ENCODE assay signal across 11 mouse cellular contexts in genomic region chr17:31777751-31778150, GRCm38 (mm10).
DNase-seq lines count a peak whose midpoint lies in the region; ATAC-seq lines count a peak whose summit lies in the region.
"Had no signal": no experiment of that assay in that cellular context is flagged by ENCODE, and none has a peak within 500 bp of the region (broad histone marks: within the 10 kb centered on the region; RNA-seq: fewer than 3 reads in every experiment).

No protein-coding gene starts in this region.

- no peak overlapping the region for H3K4me2 ChIP-seq in heart, embryonic 13.5 days
- no peak overlapping the region for H3K4me2 ChIP-seq in lung, embryonic 15.5 days
- no peak overlapping the region for H3K4me2 ChIP-seq in forebrain, embryonic 14.5 days (ENCODE audit: low read length)
- no peak overlapping the region for H3K4me2 ChIP-seq in neural tube, embryonic 15.5 days

- DNase-seq in heart, postnatal 10 days = no peak
- DNase-seq in lung, postnatal 4 days = no peak
- no peak for DNase-seq in forebrain, embryonic 14.5 days (ENCODE audit: low spot score)
- DNase-seq in spleen, postnatal 4 days (ENCODE audit: low spot score in 2 of 2) = no peak
- DNase-seq in T-cell, adult 2 months (ENCODE audit: low spot score) = no peak
- DNase-seq: cerebellum, postnatal 14 days; right cerebral cortex, postnatal 14 days; thymus, adult 18-20 months had no signal

- no peak for ATAC-seq in heart, embryonic 13.5 days (ENCODE audit: extremely low read depth, insufficient number of reproducible peaks, low FRiP score, low TSS enrichment)
- no peak for ATAC-seq in lung, embryonic 15.5 days (ENCODE audit: borderline replicate concordance, extremely low read depth, low FRiP score, low TSS enrichment)
- ATAC-seq in forebrain, embryonic 14.5 days = no peak
- no peak for ATAC-seq in neural tube, embryonic 15.5 days (ENCODE audit: low FRiP score)

- intact Hi-C loops in heart, postnatal 10 days (cut with DNase I) = no loop called here

- H3K4me3 ChIP-seq in heart, embryonic 13.5 days = no peak overlapping the region
- H3K4me3 ChIP-seq in lung, embryonic 15.5 days = no peak overlapping the region
- no peak overlapping the region for H3K4me3 ChIP-seq in forebrain, embryonic 14.5 days (ENCODE audit: low read depth, low read length)
- H3K4me3 ChIP-seq in neural tube, embryonic 15.5 days (replicated peaks) = no peak overlapping the region

- 0 out of 2 replicates have a peak, but pooled peaks cover 6% of the 10 kb centered on the region for H3K9me3 ChIP-seq in heart, embryonic 13.5 days
- H3K9me3 ChIP-seq in lung, embryonic 15.5 days = no peaks in the 10 kb centered on the region
- no peaks in the 10 kb centered on the region for H3K9me3 ChIP-seq in forebrain, embryonic 14.5 days (replicated peaks; ENCODE audit: control insufficient read depth, low read length)
- H3K9me3 ChIP-seq in neural tube, embryonic 15.5 days (replicated peaks) = no peaks in the 10 kb centered on the region

- peaks cover 34% of the 10 kb centered on the region for H3K4me1 ChIP-seq in heart, embryonic 13.5 days
- peaks cover 49% of the 10 kb centered on the region for H3K4me1 ChIP-seq in lung, embryonic 15.5 days
- peaks cover 4% of the 10 kb centered on the region; the same call in 1 of the 2 replicates for H3K4me1 ChIP-seq in forebrain, embryonic 14.5 days (ENCODE audit: control insufficient read depth, insufficient read depth, low read length)
- H3K4me1 ChIP-seq in neural tube, embryonic 15.5 days = peaks cover 13% of the 10 kb centered on the region

- H3K36me3 ChIP-seq in heart, embryonic 13.5 days = no peaks in the 10 kb centered on the region
- no peaks in the 10 kb centered on the region for H3K36me3 ChIP-seq in lung, embryonic 15.5 days
- H3K36me3 ChIP-seq in forebrain, embryonic 14.5 days (ENCODE audit: control insufficient read depth, insufficient read depth, low read length) = no peaks in the 10 kb centered on the region
- no peaks in the 10 kb centered on the region for H3K36me3 ChIP-seq in neural tube, embryonic 15.5 days

- 58% methylated on average over 5 of the region's 5 CpGs for WGBS in heart, embryonic 13.5 days
- 52% methylated on average over 5 of the region's 5 CpGs for WGBS in lung, embryonic 15.5 days
- whole genome bisulfite sequencing in forebrain, embryonic 14.5 days = 85% methylated on average over 5 of the region's 5 CpGs
- WGBS in neural tube, embryonic 15.5 days = 79% methylated on average over 5 of the region's 5 CpGs

- H3K9ac ChIP-seq in heart, embryonic 13.5 days = peak overlapping the region; percentile 48; the same call in 1 of the 2 replicates
- H3K9ac ChIP-seq in lung, embryonic 15.5 days = peak overlapping the region; percentile 29
- no peak overlapping the region for H3K9ac ChIP-seq in forebrain, embryonic 14.5 days (ENCODE audit: low read length)
- H3K9ac ChIP-seq in neural tube, embryonic 15.5 days (replicated peaks) = 0 out of 2 replicates have a peak overlapping the region, but pooled peaks have one; percentile 5

- H3K27ac ChIP-seq in heart, embryonic 13.5 days (replicated peaks) = peak overlapping the region; percentile 66
- peak overlapping the region; percentile 90 for H3K27ac ChIP-seq in lung, embryonic 15.5 days
- 0 out of 2 replicates have a peak overlapping the region, but pooled peaks have one; percentile 1 for H3K27ac ChIP-seq in forebrain, embryonic 14.5 days (ENCODE audit: low read depth, low read length)
- H3K27ac ChIP-seq in neural tube, embryonic 15.5 days (replicated peaks) = peak overlapping the region; percentile 54

- H3K27me3 ChIP-seq in heart, embryonic 13.5 days (replicated peaks) = no peaks in the 10 kb centered on the region
- H3K27me3 ChIP-seq in lung, embryonic 15.5 days = no peaks in the 10 kb centered on the region
- no peaks in the 10 kb centered on the region for H3K27me3 ChIP-seq in forebrain, embryonic 14.5 days (replicated peaks; ENCODE audit: control insufficient read depth, insufficient read depth, low read length)
- no peaks in the 10 kb centered on the region for H3K27me3 ChIP-seq in neural tube, embryonic 15.5 days (replicated peaks)

Comparison
In these comparisons a context has a peak if more than half of its experiments do, and no peak if none do; other contexts are left out.
1. H3K27ac ChIP-seq: peak in every context shown above with its lines; median percentile 90 in lung, embryonic 15.5 days; 66 in heart, embryonic 13.5 days; 54 in neural tube, embryonic 15.5 days; 1 in forebrain, embryonic 14.5 days.